In the genomic region with DNA sequence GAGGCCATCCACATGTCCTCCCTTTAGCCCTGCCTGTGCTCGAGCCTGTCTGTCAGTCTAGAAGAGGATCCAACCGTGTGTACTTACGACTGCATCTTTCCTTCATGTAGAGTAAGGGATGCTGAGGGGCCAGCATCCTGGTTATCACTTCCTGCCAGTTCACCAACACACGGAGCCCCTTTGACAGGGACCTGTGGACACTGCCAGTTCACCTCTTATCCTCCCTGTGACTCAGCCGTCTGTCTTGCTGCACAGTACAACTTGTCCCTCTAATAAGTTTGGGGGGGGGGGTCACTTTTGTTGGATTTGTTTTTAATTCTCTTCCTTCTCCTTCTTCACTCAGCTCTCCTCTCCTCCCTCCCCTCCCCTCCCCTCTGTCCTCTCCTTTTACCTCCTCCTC, we compare ENCODE assay signal across 28 mouse cellular contexts.
DNase-seq lines count a peak whose midpoint lies in the region; ATAC-seq and TF ChIP-seq lines count a peak whose summit lies in the region.
"Had no signal": no experiment of that assay in that cellular context is flagged by ENCODE, and none has a peak within 500 bp of the region (broad histone marks: within the 10 kb centered on the region; RNA-seq: fewer than 3 reads in every experiment).

No protein-coding gene starts in this region.

- no peak overlapping the region for H3K27ac ChIP-seq in forebrain, embryonic 11.5 days (ENCODE audit: low read depth, low read length)
- no peak overlapping the region for H3K27ac ChIP-seq in forebrain, postnatal 0 days (ENCODE audit: low read depth, low read length)
- H3K27ac ChIP-seq in liver, embryonic 12.5 days = no peak overlapping the region
- H3K27ac ChIP-seq in MEL (ENCODE audit: control insufficient read depth, low read depth, low read length) = no peak overlapping the region
- H3K27ac ChIP-seq in liver, embryonic 13.5 days = no peak overlapping the region
- H3K27ac ChIP-seq: embryonic facial prominence, embryonic 12.5 days; embryonic facial prominence, embryonic 15.5 days; forebrain, embryonic 13.5 days; heart, adult 2 months; heart, embryonic 13.5 days; hindbrain, embryonic 12.5 days had no signal

- no peaks in the 10 kb centered on the region for H3K9me3 ChIP-seq in forebrain, embryonic 11.5 days (ENCODE audit: control insufficient read depth, low read length)
- H3K9me3 ChIP-seq in forebrain, postnatal 0 days (ENCODE audit: low read length) = no peaks in the 10 kb centered on the region
- no peaks in the 10 kb centered on the region for H3K9me3 ChIP-seq in liver, embryonic 12.5 days (replicated peaks)
- no peaks in the 10 kb centered on the region for H3K9me3 ChIP-seq in MEL (replicated peaks; ENCODE audit: insufficient read depth, low read length)
- no peaks in the 10 kb centered on the region for H3K9me3 ChIP-seq in liver, embryonic 13.5 days (replicated peaks)
- H3K9me3 ChIP-seq: embryonic facial prominence, embryonic 12.5 days; embryonic facial prominence, embryonic 15.5 days; forebrain, embryonic 13.5 days; G1E; heart, embryonic 10.5 days; heart, embryonic 13.5 days; hindbrain, embryonic 12.5 days had no signal

- TF ChIP-seq RAD21 in MEL (IDR thresholded peaks at IDR 0.05; ENCODE audit: low read depth, low read length) = no peak

- no peak overlapping the region for H3K4me2 ChIP-seq in forebrain, embryonic 11.5 days (ENCODE audit: low read depth, low read length, severe bottlenecking)
- no peak overlapping the region for H3K4me2 ChIP-seq in forebrain, postnatal 0 days (ENCODE audit: low read depth)
- H3K4me2 ChIP-seq in liver, embryonic 12.5 days = peak overlapping the region; percentile 25
- no peak overlapping the region; the same call in 1 of the 2 replicates for H3K4me2 ChIP-seq in liver, embryonic 13.5 days
- H3K4me2 ChIP-seq: embryonic facial prominence, embryonic 12.5 days; embryonic facial prominence, embryonic 15.5 days; forebrain, embryonic 13.5 days; heart, embryonic 13.5 days; hindbrain, embryonic 12.5 days had no signal

- no peak for TF ChIP-seq CTCF in forebrain, postnatal 0 days (IDR thresholded peaks at IDR 0.05; ENCODE audit: low read depth)
- no peak for TF ChIP-seq CTCF in MEL (IDR thresholded peaks at IDR 0.05 in 2 of 3, conservative IDR thresholded peaks at IDR 0.05 in 1 of 3; ENCODE audit: control insufficient read depth in 1 of 3, insufficient read depth in 1 of 3, low read depth in 2 of 3, low read length in 3 of 3, poor library complexity in 1 of 3, severe bottlenecking in 1 of 3)

- TF ChIP-seq POLR2A in MEL (IDR thresholded peaks at IDR 0.05; ENCODE audit: control insufficient read depth in 1 of 2, insufficient read depth in 1 of 2, low read depth in 1 of 2, low read length in 2 of 2, poor library complexity in 1 of 2) = no peak

- no peak for TF ChIP-seq EP300 in MEL (IDR thresholded peaks at IDR 0.05; ENCODE audit: low read depth in 1 of 2, low read length in 2 of 2)

- 50% methylated on average over 5 of the region's 5 CpGs for WGBS in forebrain, embryonic 11.5 days
- WGBS in forebrain, postnatal 0 days = 63% methylated on average over 5 of the region's 5 CpGs
- WGBS in liver, embryonic 12.5 days (ENCODE audit: insufficient replicate concordance) = 25% methylated on average over 5 of the region's 5 CpGs
- WGBS in liver, embryonic 13.5 days (ENCODE audit: insufficient replicate concordance) = 22% methylated on average over 5 of the region's 5 CpGs

- H3K36me3 ChIP-seq in forebrain, embryonic 11.5 days (ENCODE audit: control insufficient read depth, insufficient read depth, low read length) = no peaks in the 10 kb centered on the region
- H3K36me3 ChIP-seq in forebrain, postnatal 0 days (ENCODE audit: insufficient read depth) = no peaks in the 10 kb centered on the region
- H3K36me3 ChIP-seq in liver, embryonic 12.5 days = no peaks in the 10 kb centered on the region
- no peaks in the 10 kb centered on the region; a peak in 1 of 4 replicates for H3K36me3 ChIP-seq in MEL (ENCODE audit: control insufficient read depth in 1 of 2, insufficient read depth in 2 of 2, low read length in 2 of 2)
- H3K36me3 ChIP-seq in liver, embryonic 13.5 days = no peaks in the 10 kb centered on the region
- H3K36me3 ChIP-seq: embryonic facial prominence, embryonic 12.5 days; embryonic facial prominence, embryonic 15.5 days; heart, embryonic 10.5 days; heart, embryonic 13.5 days; hindbrain, embryonic 12.5 days had no signal

- no peak overlapping the region for H3K9ac ChIP-seq in forebrain, embryonic 11.5 days (ENCODE audit: low read length)
- no peak overlapping the region for H3K9ac ChIP-seq in forebrain, postnatal 0 days
- no peak overlapping the region for H3K9ac ChIP-seq in liver, embryonic 12.5 days
- no peak overlapping the region for H3K9ac ChIP-seq in MEL (ENCODE audit: control insufficient read depth, low read depth, low read length, poor library complexity, severe bottlenecking)
- H3K9ac ChIP-seq in liver, embryonic 13.5 days = no peak overlapping the region
- H3K9ac ChIP-seq: embryonic facial prominence, embryonic 12.5 days; embryonic facial prominence, embryonic 15.5 days; forebrain, embryonic 13.5 days; heart, embryonic 13.5 days; hindbrain, embryonic 12.5 days had no signal

- peaks cover 16% of the 10 kb centered on the region for H3K4me1 ChIP-seq in forebrain, embryonic 11.5 days (replicated peaks; ENCODE audit: control insufficient read depth, insufficient read depth, low read length)
- H3K4me1 ChIP-seq in forebrain, postnatal 0 days (ENCODE audit: insufficient read depth) = no peaks in the 10 kb centered on the region
- peaks cover 58% of the 10 kb centered on the region for H3K4me1 ChIP-seq in liver, embryonic 12.5 days
- H3K4me1 ChIP-seq in MEL (ENCODE audit: control insufficient read depth in 1 of 2, insufficient read depth in 2 of 2, low read length in 2 of 2) = peaks cover 0 to 5% of the 10 kb centered on the region in 2 experiments; a peak in 1 of 4 replicates
- peaks cover 62% of the 10 kb centered on the region for H3K4me1 ChIP-seq in liver, embryonic 13.5 days (replicated peaks)

- H3K4me3 ChIP-seq in forebrain, embryonic 11.5 days (ENCODE audit: low read depth, low read length) = no peak overlapping the region
- no peak overlapping the region for H3K4me3 ChIP-seq in forebrain, postnatal 0 days (ENCODE audit: low read depth, low read length)
- no peak overlapping the region for H3K4me3 ChIP-seq in liver, embryonic 12.5 days
- H3K4me3 ChIP-seq in MEL (ENCODE audit: control insufficient read depth in 1 of 2, insufficient read depth in 1 of 2, low read depth in 2 of 2, low read length in 2 of 2) = no peak overlapping the region
- H3K4me3 ChIP-seq in liver, embryonic 13.5 days (replicated peaks) = no peak overlapping the region
- H3K4me3 ChIP-seq: embryonic facial prominence, embryonic 12.5 days; embryonic facial prominence, embryonic 15.5 days; forebrain, embryonic 13.5 days; heart, adult 2 months; heart, embryonic 10.5 days; heart, embryonic 13.5 days; hindbrain, embryonic 12.5 days had no signal

- no peak for ATAC-seq in forebrain, embryonic 11.5 days (replicated peaks; ENCODE audit: low FRiP score)
- no peak for ATAC-seq in forebrain, postnatal 0 days
- ATAC-seq in liver, embryonic 12.5 days = peak; percentile 66; the same call in 1 of the 2 replicates
- ATAC-seq in liver, embryonic 13.5 days (ENCODE audit: low read depth) = peak; percentile 57
- ATAC-seq: forebrain, embryonic 13.5 days; hindbrain, embryonic 16.5 days had no signal

- H3K79me2 ChIP-seq in MEL (ENCODE audit: control insufficient read depth, insufficient read depth, low read length, poor library complexity) = no peaks in the 10 kb centered on the region

- H3K27me3 ChIP-seq in forebrain, embryonic 11.5 days (ENCODE audit: control insufficient read depth, insufficient read depth, low read length) = peaks cover 12% of the 10 kb centered on the region
- no peaks in the 10 kb centered on the region for H3K27me3 ChIP-seq in forebrain, postnatal 0 days (ENCODE audit: insufficient read depth, low read length)
- H3K27me3 ChIP-seq in liver, embryonic 12.5 days (replicated peaks) = no peaks in the 10 kb centered on the region
- no peaks in the 10 kb centered on the region for H3K27me3 ChIP-seq in MEL (ENCODE audit: control insufficient read depth in 1 of 2, insufficient read depth in 2 of 2, low read length in 2 of 2)
- no peaks in the 10 kb centered on the region for H3K27me3 ChIP-seq in liver, embryonic 13.5 days
- H3K27me3 ChIP-seq: CH12.LX; embryonic facial prominence, embryonic 12.5 days; embryonic facial prominence, embryonic 15.5 days had no signal

- peak; percentile 45 for DNase-seq in forebrain, embryonic 11.5 days (ENCODE audit: low spot score)
- no peak for DNase-seq in forebrain, postnatal 0 days
- DNase-seq in liver = no peak
- peak; percentile 34 for DNase-seq in MEL (ENCODE audit: low read depth, low spot score)
- no peak for DNase-seq in liver, embryonic 13.5 days
- DNase-seq in layer of hippocampus, postnatal 36 days = no peak
- DNase-seq: adrenal gland, adult 2 months; adrenal gland, postnatal 14 days; B cell, adult 2 months; cerebellum, adult 11 months; cerebellum, adult 2 months; cerebellum, adult 9-11 months; cerebellum, postnatal 25 days; gastrocnemius, postnatal 10 days; gastrocnemius, postnatal 36 days; heart, adult 2 months; heart, postnatal 14 days; heart, postnatal 4 days had no signal

TF ChIP-seq in MEL, 35 proteins besides CTCF, POLR2A, EP300 and RAD21:
- TF ChIP-seq ZC3H11A (IDR thresholded peaks at IDR 0.05; ENCODE audit: low read depth, low read length) (no peak), NELFE (IDR thresholded peaks at IDR 0.05; ENCODE audit: low read depth, low read length) (no peak), MAZ (IDR thresholded peaks at IDR 0.05; ENCODE audit: low read depth, low read length) (no peak), MEF2A (IDR thresholded peaks at IDR 0.05; ENCODE audit: extremely low read depth, insufficient replicate concordance, low read depth, low read length, poor library complexity, severe bottlenecking) (no peak), MYC (IDR thresholded peaks at IDR 0.05; ENCODE audit: low read depth, low read length) (no peak), TBP (IDR thresholded peaks at IDR 0.05; ENCODE audit: low read depth, low read length) (no peak), MYB (IDR thresholded peaks at IDR 0.05; ENCODE audit: low read depth, low read length) (no peak)

Comparison
In these comparisons a context has a peak if more than half of its experiments do, and no peak if none do; other contexts are left out.
1. DNase-seq: peak in forebrain, embryonic 11.5 days (single experiment) and MEL (single experiment); none in forebrain, postnatal 0 days (single experiment), liver (single experiment), liver, embryonic 13.5 days (single experiment) and layer of hippocampus, postnatal 36 days (0 of 2).
2. ATAC-seq: peak in liver, embryonic 12.5 days (single experiment) and liver, embryonic 13.5 days (single experiment); none in forebrain, embryonic 11.5 days (single experiment) and forebrain, postnatal 0 days (single experiment).